Mouse (Mus musculus): Measurements from ENCODE around the gene 9030025P20Rik. TPM values are rescaled to one million over a fixed set of nuclear protein-coding genes. Genes with fewer than 3 reads are reported as not detected.

9030025P20Rik gene
- polyA plus RNA-seq, 1 experiment = 0.12 TPM

Other genes starting within 250 kb of the 9030025P20Rik start
- not detected in 2 replicates for gene Wdr27, start 35.3 kb upstream of the 9030025P20Rik start, polyA plus RNA-seq (2012)
- 0.07 and 0.19 TPM in 2 replicates for gene 1600012H06Rik, start 35.3 kb upstream of the 9030025P20Rik start, polyA plus RNA-seq (2012)
- gene Phf10, start 17.2 kb upstream of the 9030025P20Rik start, polyA plus RNA-seq (2012) = 9.0 and 9.1 TPM in 2 replicates
- 0.15 TPM in 1 of 2 replicates, not detected in the other for gene Gm3417, start 322 bp downstream of the 9030025P20Rik start, polyA plus RNA-seq (2012)
- gene Gm3435, start 31.7 kb downstream of the 9030025P20Rik start, polyA plus RNA-seq (2012) = 0.03 TPM in 1 of 2 replicates, not detected in the other
- gene Ermard, start 62.7 kb downstream of the 9030025P20Rik start, polyA plus RNA-seq (2012) = 0.03 and 0.13 TPM in 2 replicates
- gene Tcte3, start 63.0 kb downstream of the 9030025P20Rik start, polyA plus RNA-seq (2012) = 0.13 and 0.56 TPM in 2 replicates
- gene Gm3448, start 63.1 kb downstream of the 9030025P20Rik start, polyA plus RNA-seq (2012) = 0.02 and 0.13 TPM in 2 replicates

Data from erythroblast, embryonic 14.5 days (primary cell).